Mouse (Mus musculus): ENCODE data around the gene Usp39. TPM values are rescaled to one million over a fixed set of nuclear protein-coding genes. Genes with fewer than 3 reads are reported as not detected.

The Usp39 gene
- polyA plus RNA-seq, 1 experiment from 2014 or later: 39.0 TPM

DNA sequence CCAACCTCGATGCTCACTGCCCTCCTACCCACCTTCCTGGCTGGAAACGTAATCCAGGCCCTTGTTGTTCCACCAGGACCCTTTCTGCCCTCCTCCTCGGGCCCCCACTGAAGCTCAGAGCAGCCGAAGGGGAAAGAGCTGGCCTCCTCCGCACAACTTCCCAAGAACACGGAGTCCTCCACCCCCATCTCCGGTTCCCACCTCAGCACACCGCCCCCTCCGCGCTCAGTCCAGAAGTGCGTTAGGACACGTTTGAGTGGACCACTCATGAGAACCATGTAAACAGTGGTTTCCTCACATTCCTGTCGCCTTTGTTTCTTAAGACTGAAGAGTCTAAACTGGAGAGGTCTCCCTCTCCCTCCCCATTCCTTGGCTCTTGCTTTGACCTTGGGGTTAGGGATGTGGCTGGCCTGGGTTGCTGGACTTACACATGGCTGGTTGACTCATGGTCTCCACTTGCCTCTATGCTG lies 68.0 kb downstream of the Usp39 start:
- no peak overlapping the region for H3K27ac ChIP-seq (ENCODE audit: low read length)
- H3K9ac ChIP-seq (ENCODE audit: low read depth, low read length): no peak overlapping the region
- H3K4me2 ChIP-seq (ENCODE audit: low read length): no peak overlapping the region
- no peak overlapping the region for H3K4me3 ChIP-seq (ENCODE audit: low read depth, low read length)
- H3K27me3 ChIP-seq (ENCODE audit: control insufficient read depth, insufficient read depth, low read depth, low read length): no peaks in the 10 kb centered on the region
- H3K36me3 ChIP-seq (ENCODE audit: control insufficient read depth, insufficient read depth, low read length): no peaks in the 10 kb centered on the region
- H3K9me3 ChIP-seq (replicated peaks; ENCODE audit: control insufficient read depth, low read length, poor library complexity, severe bottlenecking): no peaks in the 10 kb centered on the region
- no peak for ATAC-seq
- WGBS: 83% methylated on average over 13 of the region's 13 CpGs
- H3K4me1 ChIP-seq (ENCODE audit: control insufficient read depth, insufficient read depth, low read length): no peaks in the 10 kb centered on the region

DNA sequence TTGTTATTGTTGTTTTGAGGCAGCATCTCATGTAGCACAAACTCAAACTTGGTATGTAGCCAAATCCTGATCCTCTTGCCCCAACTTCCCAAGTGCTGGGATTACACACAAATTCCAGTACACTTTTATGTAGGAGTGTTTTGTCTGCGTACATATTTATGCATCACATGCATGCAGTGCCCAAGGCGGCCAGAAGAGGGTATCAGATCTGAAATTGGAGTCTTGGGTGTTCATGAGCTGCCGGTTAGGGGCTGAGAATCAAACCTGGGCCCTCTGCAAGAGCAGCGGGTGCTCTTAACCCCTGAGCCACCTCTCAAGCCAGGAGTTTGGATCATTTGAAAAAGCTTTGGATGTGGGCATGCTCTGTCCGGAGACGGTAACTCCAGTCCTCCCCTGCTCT lies 68.8 kb downstream of the Usp39 start:
- no peaks in the 10 kb centered on the region for H3K4me1 ChIP-seq (ENCODE audit: control insufficient read depth, insufficient read depth, low read length)
- WGBS: 94% methylated on average over 6 of the region's 6 CpGs
- H3K27ac ChIP-seq (ENCODE audit: low read length): no peak overlapping the region
- no peak for ATAC-seq
- no peaks in the 10 kb centered on the region for H3K27me3 ChIP-seq (ENCODE audit: control insufficient read depth, insufficient read depth, low read depth, low read length)
- no peak overlapping the region for H3K4me3 ChIP-seq (ENCODE audit: low read depth, low read length)
- H3K36me3 ChIP-seq (ENCODE audit: control insufficient read depth, insufficient read depth, low read length): no peaks in the 10 kb centered on the region
- H3K4me2 ChIP-seq (ENCODE audit: low read length): no peak overlapping the region
- H3K9ac ChIP-seq (ENCODE audit: low read depth, low read length): no peak overlapping the region
- no peaks in the 10 kb centered on the region for H3K9me3 ChIP-seq (replicated peaks; ENCODE audit: control insufficient read depth, low read length, poor library complexity, severe bottlenecking)

DNA sequence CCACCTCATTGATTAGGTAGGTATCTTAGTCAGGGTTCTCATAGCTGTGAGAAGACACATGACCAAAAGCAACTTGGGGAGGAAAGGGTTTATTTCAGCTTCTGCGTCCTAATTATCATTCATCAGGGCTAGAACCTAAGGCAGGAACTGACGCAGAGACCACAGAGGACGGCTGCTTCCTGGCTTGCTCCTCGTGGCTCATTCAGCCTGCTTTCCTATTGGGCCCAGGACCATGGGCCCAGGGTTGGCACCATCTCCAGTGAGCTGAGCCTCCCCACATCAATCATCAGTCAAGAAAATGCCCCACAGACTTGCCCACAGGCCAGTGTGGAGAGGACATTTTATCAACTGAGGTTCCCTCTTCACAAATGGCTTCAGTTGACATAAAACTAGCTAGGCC lies 69.5 kb downstream of the Usp39 start:
- Histone ChIP-seq H3K9ac (ENCODE audit: low read depth, low read length) (no peak overlapping the region), H3K9me3 (replicated peaks; ENCODE audit: control insufficient read depth, low read length, poor library complexity, severe bottlenecking) (no peaks in the 10 kb centered on the region), H3K27me3 (ENCODE audit: control insufficient read depth, insufficient read depth, low read depth, low read length) (no peaks in the 10 kb centered on the region), H3K36me3 (ENCODE audit: control insufficient read depth, insufficient read depth, low read length) (no peaks in the 10 kb centered on the region), H3K4me3 (ENCODE audit: low read depth, low read length) (no peak overlapping the region), H3K4me2 (ENCODE audit: low read length) (no peak overlapping the region), H3K4me1 (ENCODE audit: control insufficient read depth, insufficient read depth, low read length) (no peaks in the 10 kb centered on the region), H3K27ac (ENCODE audit: low read length) (no peak overlapping the region)
- ATAC-seq: no peak
- 76% methylated on average over 4 of the region's 4 CpGs for WGBS

DNA sequence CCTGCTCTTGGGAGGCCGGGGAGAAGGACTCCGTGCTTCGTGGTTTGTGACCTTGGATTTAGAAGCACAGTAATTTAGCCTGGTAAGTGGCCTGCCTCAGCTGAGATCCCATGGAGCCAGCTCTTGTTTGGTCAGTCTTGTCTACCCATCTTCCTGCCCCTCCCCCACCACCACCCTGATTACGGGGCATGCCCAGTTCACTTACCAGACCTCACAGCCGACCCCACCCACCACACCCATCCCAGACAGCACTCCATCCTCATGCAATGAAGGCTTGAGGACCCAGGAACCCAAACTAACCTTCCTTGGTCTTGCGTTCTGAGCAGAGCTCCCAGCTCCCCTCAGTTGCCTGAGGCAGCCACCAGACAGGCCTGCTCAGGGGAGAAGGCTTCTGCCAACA lies 71.8 kb downstream of the Usp39 start:
- Histone ChIP-seq H3K9me3 (replicated peaks; ENCODE audit: control insufficient read depth, low read length, poor library complexity, severe bottlenecking) (no peaks in the 10 kb centered on the region), H3K27me3 (ENCODE audit: control insufficient read depth, insufficient read depth, low read depth, low read length) (no peaks in the 10 kb centered on the region), H3K4me1 (ENCODE audit: control insufficient read depth, insufficient read depth, low read length) (0 out of 2 replicates have a peak, but pooled peaks cover under 1% of the 10 kb centered on the region), H3K4me2 (ENCODE audit: low read length) (no peak overlapping the region), H3K36me3 (ENCODE audit: control insufficient read depth, insufficient read depth, low read length) (no peaks in the 10 kb centered on the region), H3K4me3 (ENCODE audit: low read depth, low read length) (no peak overlapping the region), H3K27ac (ENCODE audit: low read length) (no peak overlapping the region), H3K9ac (ENCODE audit: low read depth, low read length) (no peak overlapping the region)
- 85% methylated on average over 6 of the region's 6 CpGs for WGBS
- no peak for ATAC-seq

DNA sequence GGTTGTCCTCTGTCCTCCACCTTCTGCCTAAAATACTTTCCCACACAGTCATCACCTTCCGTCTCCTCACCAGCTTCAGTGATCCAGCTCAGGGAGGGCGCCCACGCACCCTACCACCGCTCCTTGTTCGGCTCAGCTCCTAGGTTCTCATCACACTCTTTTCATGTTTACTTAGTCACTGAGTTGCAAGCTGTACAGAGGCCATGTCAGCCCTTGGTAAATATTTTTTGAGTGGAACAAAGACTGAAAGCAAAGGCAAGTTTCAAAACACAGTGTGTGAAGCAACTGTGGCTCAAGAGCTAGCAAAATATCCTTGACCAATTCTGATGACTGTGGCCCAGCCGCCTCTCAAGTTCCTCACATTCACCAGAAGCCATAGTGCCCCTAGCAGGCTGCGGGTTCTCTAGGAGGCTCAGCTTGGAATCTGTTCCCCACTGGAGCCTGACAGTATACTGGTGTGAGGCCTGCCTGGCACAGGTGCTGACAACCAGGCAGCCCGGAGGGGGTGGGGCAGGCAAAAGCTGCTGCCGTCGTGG lies 72.8 kb downstream of the Usp39 start:
- Histone ChIP-seq H3K36me3 (ENCODE audit: control insufficient read depth, insufficient read depth, low read length) (no peaks in the 10 kb centered on the region), H3K9ac (ENCODE audit: low read depth, low read length) (no peak overlapping the region), H3K4me1 (ENCODE audit: control insufficient read depth, insufficient read depth, low read length) (0 out of 2 replicates have a peak, but pooled peaks cover 2% of the 10 kb centered on the region), H3K4me3 (ENCODE audit: low read depth, low read length) (no peak overlapping the region), H3K4me2 (ENCODE audit: low read length) (no peak overlapping the region), H3K27ac (ENCODE audit: low read length) (no peak overlapping the region), H3K27me3 (ENCODE audit: control insufficient read depth, insufficient read depth, low read depth, low read length) (no peaks in the 10 kb centered on the region), H3K9me3 (replicated peaks; ENCODE audit: control insufficient read depth, low read length, poor library complexity, severe bottlenecking) (no peaks in the 10 kb centered on the region)
- 84% methylated on average over 10 of the region's 10 CpGs for WGBS
- ATAC-seq: no peak

DNA sequence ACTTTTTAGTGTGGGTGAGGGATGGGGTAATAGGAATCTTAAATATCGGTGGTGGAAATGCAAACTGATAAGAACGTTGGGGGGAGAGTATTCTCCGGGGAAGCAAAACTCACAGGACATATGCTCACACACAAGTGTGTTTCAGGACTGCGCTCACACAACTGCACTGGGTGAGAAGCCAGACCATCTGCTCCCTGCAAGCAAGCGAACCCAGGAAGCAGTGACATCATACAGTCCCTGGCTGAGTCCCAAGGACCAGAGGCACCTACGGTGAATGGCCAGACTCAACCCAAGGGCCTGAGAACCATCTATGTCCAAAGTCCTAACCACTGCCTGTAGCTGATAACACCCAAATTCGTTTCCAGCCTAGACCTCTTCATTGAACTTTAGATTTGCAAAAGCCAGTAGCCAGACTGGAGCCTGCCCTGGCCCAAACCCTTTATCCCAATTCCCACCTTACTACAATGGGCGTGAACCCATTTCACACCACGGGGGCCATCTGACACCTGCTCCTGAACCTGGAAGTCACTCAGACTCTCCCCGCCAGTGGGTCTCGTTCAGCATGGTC lies 73.9 kb downstream of the Usp39 start:
- 0 out of 2 replicates have a peak, but pooled peaks cover 2% of the 10 kb centered on the region for H3K4me1 ChIP-seq (ENCODE audit: control insufficient read depth, insufficient read depth, low read length)
- H3K27me3 ChIP-seq (ENCODE audit: control insufficient read depth, insufficient read depth, low read depth, low read length): no peaks in the 10 kb centered on the region
- no peaks in the 10 kb centered on the region for H3K36me3 ChIP-seq (ENCODE audit: control insufficient read depth, insufficient read depth, low read length)
- no peaks in the 10 kb centered on the region for H3K9me3 ChIP-seq (replicated peaks; ENCODE audit: control insufficient read depth, low read length, poor library complexity, severe bottlenecking)
- no peak overlapping the region for H3K4me2 ChIP-seq (ENCODE audit: low read length)
- H3K27ac ChIP-seq (ENCODE audit: low read length): no peak overlapping the region
- WGBS: 84% methylated on average over 11 of the region's 11 CpGs
- H3K4me3 ChIP-seq (ENCODE audit: low read depth, low read length): no peak overlapping the region
- no peak overlapping the region for H3K9ac ChIP-seq (ENCODE audit: low read depth, low read length)
- no peak for ATAC-seq

DNA sequence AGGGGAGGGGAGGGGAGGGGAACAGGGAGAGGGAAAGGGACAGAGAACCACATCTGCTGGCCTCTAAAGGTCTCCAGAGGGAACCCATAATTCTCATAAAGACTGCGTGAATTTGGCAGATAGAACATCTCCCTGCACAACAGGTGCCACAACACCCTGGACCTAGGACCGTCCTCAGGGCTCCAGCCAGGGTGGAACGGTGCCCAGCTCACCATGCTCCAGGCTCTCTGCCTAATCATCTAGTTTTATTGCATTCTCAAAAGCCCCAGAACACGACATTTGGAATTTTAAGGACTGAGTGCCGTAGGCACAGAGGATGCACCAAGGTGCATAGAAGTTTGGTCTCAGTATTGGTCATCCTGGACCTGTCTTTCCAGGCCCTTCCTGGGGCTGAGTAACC lies 74.7 kb downstream of the Usp39 start:
- WGBS: 92% methylated on average over 5 of the region's 5 CpGs

More for the DNA sequence above, 74.7 kb downstream of the Usp39 start:
- H3K4me2 ChIP-seq (ENCODE audit: low read length): no peak overlapping the region
- no peaks in the 10 kb centered on the region for H3K36me3 ChIP-seq (ENCODE audit: control insufficient read depth, insufficient read depth, low read length)
- H3K27ac ChIP-seq (ENCODE audit: low read length): no peak overlapping the region
- no peaks in the 10 kb centered on the region for H3K27me3 ChIP-seq (ENCODE audit: control insufficient read depth, insufficient read depth, low read depth, low read length)
- no peaks in the 10 kb centered on the region for H3K9me3 ChIP-seq (replicated peaks; ENCODE audit: control insufficient read depth, low read length, poor library complexity, severe bottlenecking)
- no peak overlapping the region for H3K4me3 ChIP-seq (ENCODE audit: low read depth, low read length)
- no peak for ATAC-seq
- H3K4me1 ChIP-seq (ENCODE audit: control insufficient read depth, insufficient read depth, low read length): 0 out of 2 replicates have a peak, but pooled peaks cover 2% of the 10 kb centered on the region
- no peak overlapping the region for H3K9ac ChIP-seq (ENCODE audit: low read depth, low read length)

Other genes starting within 250 kb of the Usp39 start
- gene St3gal5, start 247.6 kb downstream of the Usp39 start, polyA plus RNA-seq (2015; fragmentation: Nextera tagmentation; extraction: Ambion mirVana): 53.2 and 56.2 TPM in 2 replicates
- gene Atoh8, start 109.6 kb downstream of the Usp39 start, polyA plus RNA-seq (2015; fragmentation: Nextera tagmentation; extraction: Ambion mirVana): 1.8 and 2.1 TPM in 2 replicates
- 0.19 and 0.26 TPM in 2 replicates for gene Sftpb, start 40.6 kb downstream of the Usp39 start, polyA plus RNA-seq (2015; fragmentation: Nextera tagmentation; extraction: Ambion mirVana)
- gene 0610030E20Rik, start 2.1 kb upstream of the Usp39 start, polyA plus RNA-seq (2015; fragmentation: Nextera tagmentation; extraction: Ambion mirVana): 16.5 TPM in 2 replicates
- 15.7 and 17.7 TPM in 2 replicates for gene Tmem150a, start 10.3 kb upstream of the Usp39 start, polyA plus RNA-seq (2015; fragmentation: Nextera tagmentation; extraction: Ambion mirVana)
- 124 and 126 TPM in 2 replicates for gene Rnf181, start 21.8 kb upstream of the Usp39 start, polyA plus RNA-seq (2015; fragmentation: Nextera tagmentation; extraction: Ambion mirVana)
- gene Vamp5, start 35.3 kb upstream of the Usp39 start, polyA plus RNA-seq (2015; fragmentation: Nextera tagmentation; extraction: Ambion mirVana): 12.0 and 16.4 TPM in 2 replicates
- 15.3 and 16.0 TPM in 2 replicates for gene Vamp8, start 45.5 kb upstream of the Usp39 start, polyA plus RNA-seq (2015; fragmentation: Nextera tagmentation; extraction: Ambion mirVana)
- gene Ggcx, start 69.1 kb upstream of the Usp39 start, polyA plus RNA-seq (2015; fragmentation: Nextera tagmentation; extraction: Ambion mirVana): 14.3 and 15.2 TPM in 2 replicates
- 348 and 379 TPM in 2 replicates for gene Mat2a, start 94.4 kb upstream of the Usp39 start, polyA plus RNA-seq (2015; fragmentation: Nextera tagmentation; extraction: Ambion mirVana)
- gene Sh2d6, start 176.5 kb upstream of the Usp39 start, polyA plus RNA-seq (2015; fragmentation: Nextera tagmentation; extraction: Ambion mirVana): 0.65 and 0.84 TPM in 2 replicates
- 5.9 and 6.8 TPM in 2 replicates for gene Capg, start 199.2 kb upstream of the Usp39 start, polyA plus RNA-seq (2015; fragmentation: Nextera tagmentation; extraction: Ambion mirVana)

All from midbrain, embryonic 16.5 days (tissue).